Mouse (Mus musculus) embryonic facial prominence, embryonic 12.5 days (tissue): ENCODE measurements at regions not wholly inside any gene's neighbourhood (a gene's known extent, or its start where the extent isn't known, plus 50 kb on each side); places are given as distances from the start of the nearest gene placed in this dataset.

Experiments used
- ATAC-seq: fragments of 200-750 bp; cut with Nextera tagmentation; 2 replicates; pipeline ENCODE4 v1.8.0; 2017; ENCODE audit not compliant: insufficient number of reproducible peaks, insufficient read depth, low FRiP score, low TSS enrichment
- H3K27ac ChIP-seq: fragments of 300-500 bp; sonication (generic); 2 replicates; pipeline ENCODE4 v1.5.1; 2016; ENCODE audit warnings: mild to moderate bottlenecking
- H3K27me3 ChIP-seq: fragments of 300-500 bp; sonication (generic); 2 replicates; pipeline ENCODE4 v1.6.1; 2016; ENCODE audit warnings: mild to moderate bottlenecking, moderate library complexity
- H3K36me3 ChIP-seq: fragments of 300-500 bp; sonication (generic); 2 replicates; pipeline ENCODE4 v1.6.1; 2016; ENCODE audit warnings: mild to moderate bottlenecking
- H3K4me1 ChIP-seq: fragments of 300-500 bp; sonication (generic); 2 replicates; pipeline ENCODE4 v1.6.1; 2016
- H3K4me2 ChIP-seq: fragments of 300-500 bp; sonication (generic); replicated peaks from 2 replicates; pipeline ENCODE4 v1.6.1; 2016; ENCODE audit warnings: mild to moderate bottlenecking, moderate library complexity
- H3K4me3 ChIP-seq: fragments of 300-500 bp; sonication (generic); 2 replicates; pipeline ENCODE4 v1.5.1; 2016; ENCODE audit warnings: mild to moderate bottlenecking
- H3K9ac ChIP-seq: fragments of 300-500 bp; sonication (generic); 2 replicates; pipeline ENCODE4 v1.6.1; 2016; ENCODE audit warnings: mild to moderate bottlenecking, moderate library complexity
- H3K9me3 ChIP-seq: fragments of 300-500 bp; sonication (generic); 2 replicates; pipeline ENCODE4 v1.6.1; 2016; ENCODE audit warnings: mild to moderate bottlenecking, moderate library complexity
- WGBS: fragments of 180-500 bp; shearing (Covaris S2); methylation state at CpG from one replicate; pipeline ENCODE4 v1.1.7; 2016; 5-methylcytosine and 5-hydroxymethylcytosine counted together

- Histone ChIP-seq H3K4me2 (no peak overlapping the region), H3K4me1 (peaks cover 12% of the 10 kb centered on the region), H3K36me3 (0 out of 2 replicates have a peak, but pooled peaks cover 14% of the 10 kb centered on the region), H3K27me3 (no peaks in the 10 kb centered on the region), H3K9ac (no peak overlapping the region), H3K9me3 (no peaks in the 10 kb centered on the region), H3K27ac (no peak overlapping the region), H3K4me3 (no peak overlapping the region)
- ATAC-seq: no peak
- WGBS: 89% methylated on average over 8 of the region's 8 CpGs
Observed at GRCm38 (mm10) chr17:47293178-47293577, 75.5 kb upstream of the Mrps10 start.

GRCm38 (mm10) chr17:47291558-47291957 is 77.1 kb upstream of the Mrps10 start:
- ATAC-seq: no peak
- Histone ChIP-seq H3K36me3 (peaks cover 27% of the 10 kb centered on the region), H3K4me3 (no peak overlapping the region), H3K9ac (no peak overlapping the region), H3K9me3 (no peaks in the 10 kb centered on the region), H3K4me1 (peaks cover 12% of the 10 kb centered on the region), H3K27me3 (no peaks in the 10 kb centered on the region), H3K27ac (no peak overlapping the region), H3K4me2 (no peak overlapping the region)
- WGBS: 96% methylated on average over 1 of the region's 1 CpGs

GRCm38 (mm10) chr17:47285616-47286015 is 83.1 kb upstream of the Mrps10 start:
- Histone ChIP-seq H3K4me3 (no peak overlapping the region), H3K27me3 (no peaks in the 10 kb centered on the region), H3K9ac (no peak overlapping the region), H3K4me1 (no peaks in the 10 kb centered on the region), H3K9me3 (no peaks in the 10 kb centered on the region), H3K4me2 (no peak overlapping the region), H3K36me3 (peaks cover 26% of the 10 kb centered on the region), H3K27ac (no peak overlapping the region)
- no peak for ATAC-seq
- 92% methylated on average over 10 of the region's 10 CpGs for WGBS

DNA sequence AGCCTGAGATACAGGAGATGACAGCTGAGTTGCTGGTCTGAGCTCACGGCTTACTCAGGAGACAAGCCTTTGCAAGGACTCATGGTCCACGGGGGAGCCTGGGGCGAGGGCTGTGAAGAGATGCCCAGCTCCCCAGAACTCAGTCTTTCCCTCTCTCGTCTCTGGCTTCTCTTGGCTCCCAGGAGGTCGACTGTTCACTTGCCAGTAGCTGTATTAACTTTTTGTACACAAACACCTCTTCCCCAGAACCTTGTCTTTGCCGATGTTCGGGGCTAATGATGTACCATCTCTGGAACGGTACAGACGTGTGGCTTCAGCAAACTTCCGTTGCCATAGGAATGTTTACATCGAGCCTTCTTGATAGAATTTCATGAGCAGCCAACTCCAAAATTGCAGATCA is 84.5 kb upstream of the Mrps10 start:
- Histone ChIP-seq H3K36me3 (peaks cover 26% of the 10 kb centered on the region), H3K9ac (no peak overlapping the region), H3K9me3 (no peaks in the 10 kb centered on the region), H3K27me3 (no peaks in the 10 kb centered on the region), H3K4me3 (no peak overlapping the region), H3K4me1 (no peaks in the 10 kb centered on the region), H3K27ac (no peak overlapping the region), H3K4me2 (no peak overlapping the region)
- 86% methylated on average over 11 of the region's 11 CpGs for whole genome bisulfite sequencing
- no peak for ATAC-seq

DNA sequence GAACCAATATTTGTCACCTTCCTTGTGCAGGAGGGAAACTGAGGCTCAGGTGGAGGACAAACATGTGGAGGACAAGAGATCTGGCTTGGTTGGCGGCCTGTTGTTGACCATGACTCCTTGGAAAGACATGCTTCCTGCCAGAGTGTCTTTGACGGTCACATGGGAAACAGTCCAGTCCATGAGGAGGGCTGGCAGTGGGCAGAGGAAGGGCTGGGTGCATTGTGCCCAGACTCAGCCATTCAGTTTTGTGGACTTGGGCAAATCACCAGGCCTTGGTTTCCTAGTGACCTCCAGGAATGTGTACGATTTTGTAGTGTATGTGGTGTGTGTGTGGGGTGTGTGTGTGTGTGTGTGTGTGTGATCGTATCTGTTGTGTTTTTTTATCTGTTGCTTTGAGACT is 85.5 kb upstream of the Mrps10 start:
- WGBS: 86% methylated on average over 4 of the region's 4 CpGs
- ATAC-seq: no peak
- H3K36me3 ChIP-seq: peaks cover 18% of the 10 kb centered on the region

GRCm38 (mm10) chr17:47282476-47282875 is 86.2 kb upstream of the Mrps10 start:
- no peak overlapping the region for H3K9ac ChIP-seq
- no peaks in the 10 kb centered on the region for H3K27me3 ChIP-seq
- peaks cover 12% of the 10 kb centered on the region for H3K36me3 ChIP-seq
- H3K4me3 ChIP-seq: no peak overlapping the region
- no peaks in the 10 kb centered on the region for H3K4me1 ChIP-seq
- H3K4me2 ChIP-seq: no peak overlapping the region
- WGBS: 40% methylated on average over 3 of the region's 3 CpGs
- H3K9me3 ChIP-seq: no peaks in the 10 kb centered on the region
- H3K27ac ChIP-seq: no peak overlapping the region
- ATAC-seq: no peak

More for the DNA sequence above, 85.5 kb upstream of the Mrps10 start:
- Histone ChIP-seq H3K4me1 (no peaks in the 10 kb centered on the region), H3K27me3 (no peaks in the 10 kb centered on the region), H3K9me3 (no peaks in the 10 kb centered on the region), H3K27ac (no peak overlapping the region), H3K4me2 (no peak overlapping the region), H3K9ac (no peak overlapping the region), H3K4me3 (no peak overlapping the region)

- Histone ChIP-seq H3K9me3 (no peaks in the 10 kb centered on the region), H3K9ac (no peak overlapping the region), H3K4me1 (peaks cover 8% of the 10 kb centered on the region; the same call in 1 of the 2 replicates), H3K36me3 (peaks cover 7% of the 10 kb centered on the region), H3K4me2 (no peak overlapping the region), H3K27me3 (no peaks in the 10 kb centered on the region), H3K4me3 (no peak overlapping the region), H3K27ac (no peak overlapping the region)
- 83% methylated on average over 5 of the region's 5 CpGs for WGBS
- ATAC-seq: no peak
Observed at GRCm38 (mm10) chr17:47277890-47278289, 90.8 kb upstream of the Mrps10 start.

GRCm38 (mm10) chr17:47276639-47277038 is 92.0 kb upstream of the Mrps10 start:
- H3K4me1 ChIP-seq: peaks cover 8% of the 10 kb centered on the region; the same call in 1 of the 2 replicates
- H3K4me2 ChIP-seq: no peak overlapping the region
- H3K27me3 ChIP-seq: no peaks in the 10 kb centered on the region
- H3K27ac ChIP-seq: no peak overlapping the region
- H3K9ac ChIP-seq: no peak overlapping the region
- H3K36me3 ChIP-seq: peaks cover 7% of the 10 kb centered on the region
- no peaks in the 10 kb centered on the region for H3K9me3 ChIP-seq
- ATAC-seq: no peak
- no peak overlapping the region for H3K4me3 ChIP-seq
- 60% methylated on average over 6 of the region's 6 CpGs for WGBS

DNA sequence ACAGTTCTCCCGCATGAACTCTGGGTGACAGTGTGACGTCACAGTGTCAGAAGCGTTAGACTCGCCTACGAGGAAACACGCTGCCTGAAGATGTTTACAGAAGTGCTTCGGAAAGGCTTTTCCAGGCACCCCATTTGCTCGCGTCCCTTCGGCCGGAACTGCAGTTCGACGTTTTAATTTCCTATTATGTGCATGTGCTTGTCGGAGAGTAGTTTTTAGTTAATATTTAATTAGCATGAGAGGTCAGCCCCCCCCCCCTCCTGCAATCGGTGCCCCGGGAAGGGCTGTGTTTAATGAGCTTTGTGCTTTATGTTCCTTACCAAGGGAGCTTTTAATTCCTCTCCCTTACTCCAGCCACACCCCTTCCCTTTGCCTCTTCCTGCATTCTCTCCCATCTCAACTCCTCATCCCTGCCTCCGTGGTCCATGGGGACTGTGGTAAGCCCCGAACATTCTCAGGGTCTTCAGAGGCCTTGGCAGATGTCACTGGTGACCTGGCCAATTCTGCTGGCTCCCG is 92.8 kb upstream of the Mrps10 start:
- no peaks in the 10 kb centered on the region for H3K27me3 ChIP-seq
- 0 out of 2 replicates have a peak overlapping the region, but pooled peaks have one; percentile 17 for H3K27ac ChIP-seq
- H3K9me3 ChIP-seq: no peaks in the 10 kb centered on the region
- no peak for ATAC-seq
- H3K36me3 ChIP-seq: peaks cover 7% of the 10 kb centered on the region
- no peak overlapping the region for H3K9ac ChIP-seq
- 84% methylated on average over 19 of the region's 19 CpGs for WGBS
- no peak overlapping the region for H3K4me2 ChIP-seq
- no peak overlapping the region for H3K4me3 ChIP-seq
- H3K4me1 ChIP-seq: peaks cover 8% of the 10 kb centered on the region; the same call in 1 of the 2 replicates

- H3K9me3 ChIP-seq: no peaks in the 10 kb centered on the region
- H3K9ac ChIP-seq: no peak overlapping the region
- peaks cover 8% of the 10 kb centered on the region; the same call in 1 of the 2 replicates for H3K4me1 ChIP-seq
- H3K36me3 ChIP-seq: peaks cover 10% of the 10 kb centered on the region
- H3K4me2 ChIP-seq: no peak overlapping the region
- H3K27ac ChIP-seq: no peak overlapping the region
- no peak overlapping the region for H3K4me3 ChIP-seq
- 87% methylated on average over 7 of the region's 7 CpGs for WGBS
- ATAC-seq: no peak
- H3K27me3 ChIP-seq: no peaks in the 10 kb centered on the region
Observed at GRCm38 (mm10) chr17:47273309-47273708, 95.4 kb upstream of the Mrps10 start.

- peaks cover 11% of the 10 kb centered on the region for H3K36me3 ChIP-seq
- 94% methylated on average over 7 of the region's 7 CpGs for WGBS
Observed at GRCm38 (mm10) chr17:47271979-47272677, 96.6 kb upstream of the Mrps10 start.

More at GRCm38 (mm10) chr17:47271979-47272677, 96.6 kb upstream of the Mrps10 start:
- Histone ChIP-seq H3K27me3 (no peaks in the 10 kb centered on the region), H3K4me3 (no peak overlapping the region), H3K4me1 (peaks cover 8% of the 10 kb centered on the region; the same call in 1 of the 2 replicates), H3K9ac (no peak overlapping the region), H3K4me2 (no peak overlapping the region), H3K9me3 (0 out of 2 replicates have a peak, but pooled peaks cover 4% of the 10 kb centered on the region), H3K27ac (no peak overlapping the region)
- ATAC-seq: no peak
